Mouse (Mus musculus): ENCODE measurements around the gene Ak9. TPM values are rescaled to one million over a fixed set of nuclear protein-coding genes. Genes with fewer than 3 reads are reported as not detected.
"Not testable (repeated sequence)": the region's sequence is repeated elsewhere in the genome, so short reads cannot be mapped to it uniquely, and the experiment has no call there.

Ak9 gene
- polyA plus RNA-seq, 1 experiment from 2014 or later, result not detected

- Histone ChIP-seq H3K36me3 (ENCODE audit: control insufficient read depth, insufficient read depth, low read length) (no peaks in the 10 kb centered on the region), H3K4me2 (ENCODE audit: low read depth, low read length) (no peak overlapping the region), H3K9me3 (replicated peaks; ENCODE audit: control insufficient read depth, low read length) (no peaks in the 10 kb centered on the region), H3K27ac (ENCODE audit: low read length) (no peak overlapping the region), H3K4me3 (replicated peaks; ENCODE audit: low read length) (no peak overlapping the region), H3K9ac (ENCODE audit: low read length) (no peak overlapping the region), H3K27me3 (ENCODE audit: control insufficient read depth, insufficient read depth, low read length) (no peaks in the 10 kb centered on the region), H3K4me1 (ENCODE audit: control insufficient read depth, insufficient read depth, low read length) (no peaks in the 10 kb centered on the region)
- 55% methylated on average over 2 of the region's 2 CpGs for WGBS
- ATAC-seq (ENCODE audit: insufficient read depth, low FRiP score), result no peak
Observed at GRCm38 (mm10) chr10:41393555-41393954, 89.8 kb downstream of the Ak9 start.

DNA sequence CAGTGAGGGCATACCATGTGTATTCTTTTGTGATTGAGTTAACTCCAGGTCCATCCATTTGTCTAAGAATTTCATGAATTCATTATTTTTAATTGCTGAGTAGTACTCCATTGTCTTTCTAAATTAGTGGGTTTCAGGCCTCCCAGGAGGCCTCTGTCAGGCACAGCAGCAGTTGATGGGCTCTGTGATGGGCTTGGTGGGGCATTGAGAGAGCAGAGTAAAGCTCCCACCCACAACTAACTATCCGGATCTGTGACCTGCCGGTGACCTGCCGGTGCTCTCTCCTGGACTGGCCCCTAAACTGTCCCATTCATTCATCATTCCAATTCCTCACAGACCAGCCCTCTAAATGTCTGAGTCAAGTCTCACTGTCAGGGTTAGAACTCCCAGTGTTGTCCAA lies 97.3 kb downstream of the Ak9 start:
- no peak overlapping the region for H3K4me2 ChIP-seq (ENCODE audit: low read depth, low read length)
- H3K9me3 ChIP-seq (replicated peaks; ENCODE audit: control insufficient read depth, low read length), result no peaks in the 10 kb centered on the region
- no peak overlapping the region for H3K4me3 ChIP-seq (replicated peaks; ENCODE audit: low read length)
- H3K27me3 ChIP-seq (ENCODE audit: control insufficient read depth, insufficient read depth, low read length), result no peaks in the 10 kb centered on the region
- no peak overlapping the region for H3K27ac ChIP-seq (ENCODE audit: low read length)
- no peak for ATAC-seq (ENCODE audit: insufficient read depth, low FRiP score)
- no peaks in the 10 kb centered on the region for H3K4me1 ChIP-seq (ENCODE audit: control insufficient read depth, insufficient read depth, low read length)
- no peak overlapping the region for H3K9ac ChIP-seq (ENCODE audit: low read length)
- H3K36me3 ChIP-seq (ENCODE audit: control insufficient read depth, insufficient read depth, low read length), result no peaks in the 10 kb centered on the region
- 79% methylated on average over 3 of the region's 3 CpGs for WGBS

DNA sequence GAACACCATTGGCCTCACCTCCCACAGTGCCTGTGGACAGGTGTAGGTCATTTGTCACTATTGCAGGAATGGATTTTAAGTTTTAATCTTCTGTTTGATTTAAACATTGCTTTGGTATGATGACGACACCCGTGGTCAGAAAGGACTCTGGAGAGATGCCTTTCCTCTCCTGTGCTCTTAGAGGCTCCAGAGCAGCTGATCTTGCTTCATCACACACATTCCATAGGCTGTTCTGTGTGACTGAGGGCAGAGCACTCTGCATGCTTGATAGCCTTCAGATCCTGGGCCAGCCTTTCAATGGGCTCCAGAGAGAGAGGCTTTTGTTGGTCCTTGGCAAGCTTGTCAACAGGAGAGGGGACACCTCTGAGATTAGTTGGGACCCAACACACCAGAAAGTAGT lies 99.6 kb downstream of the Ak9 start:
- Histone ChIP-seq H3K4me2 (ENCODE audit: low read depth, low read length) (no peak overlapping the region), H3K27me3 (ENCODE audit: control insufficient read depth, insufficient read depth, low read length) (no peaks in the 10 kb centered on the region), H3K9me3 (replicated peaks; ENCODE audit: control insufficient read depth, low read length) (no peaks in the 10 kb centered on the region), H3K9ac (ENCODE audit: low read length) (no peak overlapping the region), H3K27ac (ENCODE audit: low read length) (no peak overlapping the region), H3K4me1 (ENCODE audit: control insufficient read depth, insufficient read depth, low read length) (no peaks in the 10 kb centered on the region), H3K4me3 (replicated peaks; ENCODE audit: low read length) (no peak overlapping the region), H3K36me3 (ENCODE audit: control insufficient read depth, insufficient read depth, low read length) (no peaks in the 10 kb centered on the region)
- no peak for ATAC-seq (ENCODE audit: insufficient read depth, low FRiP score)
- WGBS, result 56% methylated on average over 2 of the region's 2 CpGs

DNA sequence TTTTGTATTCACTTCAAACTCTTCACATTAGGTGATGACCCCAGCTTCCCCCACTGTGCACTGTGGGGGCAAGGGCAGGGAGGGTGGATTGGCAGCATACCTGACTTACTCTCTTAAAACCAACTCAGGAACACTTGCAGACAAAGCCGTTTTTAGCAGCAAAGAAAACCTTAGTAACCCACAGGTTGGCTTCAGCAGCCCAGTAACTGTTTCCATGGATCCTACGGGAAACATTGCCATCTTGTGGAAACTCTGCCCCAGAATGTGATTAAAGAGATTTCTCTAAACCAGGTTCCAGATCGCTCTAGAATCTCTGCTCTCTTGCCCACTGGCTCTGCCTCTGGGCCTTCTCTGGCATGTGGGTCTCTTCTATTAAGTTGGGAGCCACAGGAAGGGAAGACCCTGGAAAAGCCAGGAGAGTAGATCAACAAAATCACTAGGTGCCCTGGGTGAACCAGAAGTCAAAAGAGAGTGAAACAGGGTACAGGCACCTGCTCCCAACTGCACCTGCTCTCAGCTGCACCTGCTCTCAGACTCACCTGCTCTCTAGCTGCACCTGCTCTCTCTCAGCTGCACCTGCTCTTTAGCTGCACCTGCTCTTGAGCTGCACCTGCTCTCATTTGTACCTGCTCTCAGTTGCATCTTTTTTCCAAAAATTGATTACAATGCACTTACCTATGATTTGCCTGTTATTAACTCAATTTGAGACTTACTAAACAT lies 100.3 kb downstream of the Ak9 start:
- no peaks in the 10 kb centered on the region for H3K4me1 ChIP-seq (ENCODE audit: control insufficient read depth, insufficient read depth, low read length)
- no peaks in the 10 kb centered on the region for H3K9me3 ChIP-seq (replicated peaks; ENCODE audit: control insufficient read depth, low read length)
- no peak overlapping the region for H3K4me3 ChIP-seq (replicated peaks; ENCODE audit: low read length)
- H3K9ac ChIP-seq (ENCODE audit: low read length), result no peak overlapping the region
- H3K27ac ChIP-seq (ENCODE audit: low read length), result no peak overlapping the region
- WGBS, result 34% methylated on average over 3 of the region's 3 CpGs
- no peaks in the 10 kb centered on the region for H3K27me3 ChIP-seq (ENCODE audit: control insufficient read depth, insufficient read depth, low read length)
- no peak for ATAC-seq (ENCODE audit: insufficient read depth, low FRiP score)
- H3K4me2 ChIP-seq (ENCODE audit: low read depth, low read length), result no peak overlapping the region
- no peaks in the 10 kb centered on the region for H3K36me3 ChIP-seq (ENCODE audit: control insufficient read depth, insufficient read depth, low read length)

GRCm38 (mm10) chr10:41410176-41410575 lies 106.4 kb downstream of the Ak9 start:
- H3K27ac ChIP-seq (ENCODE audit: low read length); H3K9ac ChIP-seq (ENCODE audit: low read length); H3K9me3 ChIP-seq (replicated peaks; ENCODE audit: control insufficient read depth, low read length); H3K27me3 ChIP-seq (ENCODE audit: control insufficient read depth, insufficient read depth, low read length); H3K4me3 ChIP-seq (replicated peaks; ENCODE audit: low read length); H3K36me3 ChIP-seq (ENCODE audit: control insufficient read depth, insufficient read depth, low read length); H3K4me2 ChIP-seq (ENCODE audit: low read depth, low read length); ATAC-seq (ENCODE audit: insufficient read depth, low FRiP score); H3K4me1 ChIP-seq (ENCODE audit: control insufficient read depth, insufficient read depth, low read length): not testable (repeated sequence)
- WGBS, result 93% methylated on average over 4 of the region's 4 CpGs

DNA sequence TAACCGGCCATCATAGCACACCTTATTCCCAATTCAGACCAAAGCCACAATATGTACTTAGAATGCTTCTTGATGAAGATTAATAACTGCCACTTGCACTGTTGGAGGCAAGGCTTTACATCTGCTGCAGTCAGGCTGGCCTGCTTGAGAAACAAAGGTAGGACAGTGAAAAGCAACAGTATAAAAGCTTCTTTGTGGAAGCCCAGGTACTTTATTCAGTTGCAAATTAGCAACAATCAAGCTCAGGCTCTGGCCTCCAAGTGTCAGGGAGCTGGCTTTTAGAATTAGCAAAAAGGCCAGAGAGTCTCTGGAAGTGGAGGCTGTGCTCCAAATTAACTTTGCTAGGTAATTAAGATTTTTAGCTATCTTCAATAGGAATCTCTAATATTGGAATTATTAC lies 107.0 kb downstream of the Ak9 start:
- not testable (repeated sequence) for H3K4me3 ChIP-seq (replicated peaks; ENCODE audit: low read length); H3K9me3 ChIP-seq (replicated peaks; ENCODE audit: control insufficient read depth, low read length); ATAC-seq (ENCODE audit: insufficient read depth, low FRiP score); H3K9ac ChIP-seq (ENCODE audit: low read length); H3K4me2 ChIP-seq (ENCODE audit: low read depth, low read length); H3K4me1 ChIP-seq (ENCODE audit: control insufficient read depth, insufficient read depth, low read length); H3K27me3 ChIP-seq (ENCODE audit: control insufficient read depth, insufficient read depth, low read length); H3K36me3 ChIP-seq (ENCODE audit: control insufficient read depth, insufficient read depth, low read length); H3K27ac ChIP-seq (ENCODE audit: low read length)
- WGBS, result 95% methylated on average over 1 of the region's 1 CpGs

DNA sequence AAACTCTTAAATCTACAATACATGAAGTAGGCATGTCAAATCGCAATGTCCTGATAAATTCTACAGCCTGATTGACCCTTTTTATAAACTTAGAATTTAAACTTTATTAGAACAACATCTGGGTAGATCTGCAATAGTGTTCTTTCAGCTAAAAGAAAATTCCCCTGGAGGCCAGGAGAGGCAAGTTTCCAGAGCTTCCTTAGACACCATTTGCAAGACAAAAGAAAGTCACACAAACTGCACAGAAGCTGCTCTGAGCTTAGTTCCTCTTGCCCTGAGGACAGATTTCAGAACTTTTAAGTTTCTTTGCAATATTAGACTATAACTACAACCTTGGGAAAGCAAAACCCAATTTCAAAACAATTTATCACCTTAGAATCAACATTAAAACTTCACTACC lies 109.7 kb downstream of the Ak9 start:
- not testable (repeated sequence) for H3K27me3 ChIP-seq (ENCODE audit: control insufficient read depth, insufficient read depth, low read length); ATAC-seq (ENCODE audit: insufficient read depth, low FRiP score); H3K27ac ChIP-seq (ENCODE audit: low read length); H3K4me3 ChIP-seq (replicated peaks; ENCODE audit: low read length); H3K4me1 ChIP-seq (ENCODE audit: control insufficient read depth, insufficient read depth, low read length); H3K36me3 ChIP-seq (ENCODE audit: control insufficient read depth, insufficient read depth, low read length); H3K9ac ChIP-seq (ENCODE audit: low read length); H3K4me2 ChIP-seq (ENCODE audit: low read depth, low read length); H3K9me3 ChIP-seq (replicated peaks; ENCODE audit: control insufficient read depth, low read length)
- 89% methylated on average over 1 of the region's 1 CpGs for WGBS

GRCm38 (mm10) chr10:41415368-41415767 lies 111.6 kb downstream of the Ak9 start:
- H3K9ac ChIP-seq (ENCODE audit: low read length); H3K4me3 ChIP-seq (replicated peaks; ENCODE audit: low read length); H3K4me1 ChIP-seq (ENCODE audit: control insufficient read depth, insufficient read depth, low read length); H3K9me3 ChIP-seq (replicated peaks; ENCODE audit: control insufficient read depth, low read length); H3K4me2 ChIP-seq (ENCODE audit: low read depth, low read length); ATAC-seq (ENCODE audit: insufficient read depth, low FRiP score); H3K27me3 ChIP-seq (ENCODE audit: control insufficient read depth, insufficient read depth, low read length); H3K27ac ChIP-seq (ENCODE audit: low read length); H3K36me3 ChIP-seq (ENCODE audit: control insufficient read depth, insufficient read depth, low read length): not testable (repeated sequence)
- 87% methylated on average over 2 of the region's 2 CpGs for WGBS

- WGBS, result 55% methylated on average over 9 of the region's 9 CpGs
- H3K9me3 ChIP-seq (replicated peaks; ENCODE audit: control insufficient read depth, low read length), result peaks cover 1% of the 10 kb centered on the region; the same call in 1 of the 2 replicates
- no peaks in the 10 kb centered on the region for H3K4me1 ChIP-seq (ENCODE audit: control insufficient read depth, insufficient read depth, low read length)
- H3K27me3 ChIP-seq (ENCODE audit: control insufficient read depth, insufficient read depth, low read length), result no peaks in the 10 kb centered on the region
- no peak overlapping the region for H3K4me3 ChIP-seq (replicated peaks; ENCODE audit: low read length)
- no peaks in the 10 kb centered on the region for H3K36me3 ChIP-seq (ENCODE audit: control insufficient read depth, insufficient read depth, low read length)
- H3K9ac ChIP-seq (ENCODE audit: low read length), result no peak overlapping the region
- no peak for ATAC-seq (ENCODE audit: insufficient read depth, low FRiP score)
- H3K27ac ChIP-seq (ENCODE audit: low read length), result no peak overlapping the region
- no peak overlapping the region for H3K4me2 ChIP-seq (ENCODE audit: low read depth, low read length)
Observed at GRCm38 (mm10) chr10:41420496-41421200, 116.9 kb downstream of the Ak9 start.
